Mouse (Mus musculus): ENCODE results near the gene Lyst. TPM values are rescaled to one million over a fixed set of nuclear protein-coding genes. Genes with fewer than 3 reads are reported as not detected.
"Not testable (repeated sequence)": the region's sequence is repeated elsewhere in the genome, so short reads cannot be mapped to it uniquely, and the experiment has no call there.

Lyst gene
- polyA plus RNA-seq, 2 experiments from 2014 or later: 9.4 to 14.2 TPM

DNA sequence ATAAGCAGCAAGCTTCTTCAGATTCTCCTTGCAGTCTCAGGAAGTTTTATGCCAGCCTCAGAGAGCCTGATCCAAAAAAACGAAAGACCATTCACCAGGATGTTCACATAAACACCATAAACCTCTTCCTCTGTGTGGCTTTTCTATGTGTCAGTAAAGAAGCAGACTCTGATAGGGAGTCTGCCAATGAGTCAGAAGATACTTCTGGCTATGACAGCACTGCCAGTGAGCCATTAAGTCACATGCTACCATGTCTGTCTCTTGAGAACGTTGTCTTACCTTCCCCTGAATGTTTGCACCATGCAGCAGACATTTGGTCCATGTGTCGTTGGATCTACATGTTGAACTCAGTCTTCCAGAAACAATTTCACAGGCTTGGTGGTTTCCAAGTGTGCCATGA is 47.4 kb downstream of the Lyst start:
- no peak for ATAC-seq

GRCm38 (mm10) chr13:13637981-13638380 is 47.8 kb downstream of the Lyst start:
- ATAC-seq: no peak

- ATAC-seq: no peak
Observed at GRCm38 (mm10) chr13:13638725-13639124, 48.5 kb downstream of the Lyst start.

DNA sequence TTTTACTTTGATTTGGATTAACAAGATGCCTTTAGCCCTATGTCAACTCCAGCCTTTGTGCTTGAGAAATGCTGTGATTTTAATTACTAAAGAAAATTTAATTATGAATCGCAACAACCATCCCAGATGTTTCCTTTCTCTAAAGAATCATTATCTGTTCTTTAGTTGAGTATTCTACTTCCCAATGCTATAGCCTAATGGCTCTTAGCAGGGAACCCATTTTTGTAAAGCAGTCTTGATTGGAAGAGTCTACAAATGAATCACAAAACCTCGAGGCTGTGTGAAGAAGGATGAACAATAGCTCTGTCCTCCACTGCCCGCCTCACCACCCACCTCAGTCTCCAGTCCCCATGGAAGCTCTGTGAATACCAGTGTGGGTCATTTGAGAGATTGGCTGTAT is 57.1 kb downstream of the Lyst start:
- ATAC-seq: no peak

GRCm38 (mm10) chr13:13655453-13655852 is 65.3 kb downstream of the Lyst start:
- ATAC-seq: no peak

- not testable (repeated sequence) for ATAC-seq
Observed at GRCm38 (mm10) chr13:13666103-13666502, 75.9 kb downstream of the Lyst start.

GRCm38 (mm10) chr13:13670669-13671068 is 80.5 kb downstream of the Lyst start:
- ATAC-seq: peak; percentile 69

DNA sequence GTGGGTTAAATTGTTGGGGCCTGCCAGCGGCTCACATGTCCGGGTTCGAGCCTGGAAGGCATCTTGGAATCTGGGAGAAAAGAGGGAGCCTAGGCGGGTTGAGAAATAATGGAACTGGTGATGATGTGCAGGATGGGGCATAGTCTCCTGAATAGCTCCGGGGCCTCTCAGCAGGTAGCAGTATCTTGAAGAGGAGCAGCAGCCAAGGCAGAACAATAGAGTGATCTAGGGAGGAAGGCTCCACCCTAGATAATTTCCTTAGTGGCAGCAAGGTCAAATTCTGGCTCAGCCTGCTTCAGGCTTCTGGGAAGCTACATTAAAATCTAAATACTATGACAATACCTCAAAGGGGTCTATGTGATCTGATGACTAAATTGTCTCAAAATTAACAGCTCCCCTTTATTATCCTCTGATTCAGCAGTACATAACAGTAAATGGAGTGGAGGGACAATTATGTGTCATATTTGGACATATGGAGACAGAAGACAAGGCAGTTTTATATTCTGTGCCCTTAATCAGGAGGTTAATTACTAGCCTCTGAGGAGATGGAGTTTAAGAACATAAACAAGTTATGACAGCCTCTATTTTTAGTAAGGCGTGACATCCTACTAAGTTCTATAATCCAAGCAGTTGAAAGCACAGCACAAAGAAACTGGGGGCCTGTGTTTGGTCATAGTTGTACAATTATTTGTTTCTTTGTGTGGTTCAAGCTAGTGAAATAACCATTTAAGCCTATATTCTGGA is 81.6 kb downstream of the Lyst start:
- no peak for ATAC-seq

- ATAC-seq: no peak
Observed at GRCm38 (mm10) chr13:13674669-13675343, 84.6 kb downstream of the Lyst start.

- ATAC-seq: no peak
Observed at GRCm38 (mm10) chr13:13677871-13678270, 87.7 kb downstream of the Lyst start.

DNA sequence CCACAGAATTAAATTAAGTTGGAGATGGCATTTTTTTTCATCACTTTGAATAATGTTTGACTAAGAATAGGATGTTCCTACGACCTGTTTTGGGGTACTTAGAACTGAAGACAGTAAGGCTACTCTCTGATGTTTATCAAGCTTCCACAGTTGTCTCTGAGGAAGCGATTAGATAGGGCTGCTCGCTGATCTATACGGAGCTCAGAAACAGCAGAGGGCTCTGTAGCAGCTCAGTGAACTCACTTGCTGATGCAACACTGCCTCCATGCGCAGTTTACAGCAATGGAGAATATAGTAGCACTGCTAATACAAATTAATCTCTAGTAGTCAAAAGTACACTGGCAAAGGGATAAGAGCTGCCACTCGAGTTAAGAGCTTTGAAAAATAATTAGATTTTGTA is 91.4 kb downstream of the Lyst start:
- ATAC-seq: no peak

- ATAC-seq: no peak
Observed at GRCm38 (mm10) chr13:13703476-13703875, 113.3 kb downstream of the Lyst start.

DNA sequence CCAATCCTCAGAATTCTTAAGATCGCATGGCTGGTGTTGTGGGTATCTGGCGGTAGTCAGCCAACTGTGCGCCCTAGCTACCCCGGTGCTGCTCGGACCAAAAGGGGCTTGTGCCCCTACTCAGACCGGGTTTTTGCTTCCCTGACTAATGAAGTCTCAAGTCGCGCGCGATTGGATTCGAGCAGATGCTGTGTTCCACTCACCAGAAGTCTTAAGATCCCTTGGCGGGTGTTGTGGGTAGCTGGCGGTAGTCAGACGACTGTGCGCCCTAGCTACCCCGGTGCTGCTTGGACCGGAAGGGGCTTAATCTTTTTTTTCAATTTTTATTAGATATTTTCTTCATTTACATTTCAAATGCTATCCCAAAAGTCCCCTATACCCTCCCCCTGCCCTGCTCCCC is 131.2 kb downstream of the Lyst start:
- ATAC-seq: not testable (repeated sequence)

GRCm38 (mm10) chr13:13723293-13723692 is 133.1 kb downstream of the Lyst start:
- ATAC-seq: no peak

- ATAC-seq: no peak
Observed at GRCm38 (mm10) chr13:13723786-13724185, 133.6 kb downstream of the Lyst start.

DNA sequence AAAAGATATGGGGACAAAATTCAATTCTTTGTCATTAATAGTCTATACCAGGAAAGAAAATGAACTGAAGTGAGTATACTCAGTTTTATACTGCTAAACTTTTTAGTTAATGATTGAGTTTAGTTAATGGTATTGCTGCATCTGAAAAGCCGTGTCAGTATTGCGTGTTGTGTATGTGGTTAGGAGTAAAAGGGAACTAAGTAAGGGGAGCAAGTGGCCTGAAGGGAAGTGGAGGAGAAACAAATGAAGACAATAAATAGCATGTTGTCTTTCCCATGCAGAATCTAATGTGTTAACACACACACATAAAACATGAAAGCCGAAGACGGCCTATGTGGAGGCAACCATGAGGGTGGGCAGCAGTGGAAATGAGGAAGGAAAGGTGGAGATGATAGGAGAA is 149.0 kb downstream of the Lyst start:
- no peak for ATAC-seq

- no peak for ATAC-seq
Observed at GRCm38 (mm10) chr13:13745911-13746310, 155.7 kb downstream of the Lyst start.

DNA sequence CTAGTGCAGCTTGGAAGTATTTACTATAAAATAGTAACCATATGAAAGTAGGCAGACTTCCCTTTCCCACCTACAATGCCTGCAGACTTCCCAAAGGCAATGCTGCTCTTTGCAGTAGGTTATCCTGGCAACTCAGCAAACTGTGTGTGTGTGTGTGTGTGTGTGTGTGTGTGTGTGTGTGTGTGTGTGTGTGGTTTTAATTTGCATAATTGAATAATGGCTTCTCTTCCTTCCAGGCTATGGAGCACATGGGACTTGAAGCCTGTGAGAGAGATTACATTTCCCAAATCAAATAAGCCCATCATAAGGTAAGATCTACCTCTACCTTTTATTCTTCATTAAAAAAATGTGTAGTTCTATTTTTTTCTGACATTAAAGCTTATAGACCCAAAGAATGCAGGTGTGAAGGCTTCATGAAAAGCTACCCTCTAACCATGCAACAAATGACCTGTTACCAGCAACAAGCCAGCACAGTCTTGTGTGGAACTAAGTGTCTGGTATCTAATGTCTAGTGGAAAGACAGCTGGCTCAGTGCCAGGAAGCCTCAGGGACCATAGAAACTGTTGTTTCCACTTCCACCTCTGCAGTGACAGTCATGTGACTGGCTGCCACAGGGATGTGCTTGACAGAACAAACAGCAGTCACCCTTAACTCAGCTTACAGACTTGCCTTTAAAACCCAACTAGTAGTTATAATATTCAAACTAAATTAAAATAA is 185.7 kb downstream of the Lyst start:
- ATAC-seq: no peak

DNA sequence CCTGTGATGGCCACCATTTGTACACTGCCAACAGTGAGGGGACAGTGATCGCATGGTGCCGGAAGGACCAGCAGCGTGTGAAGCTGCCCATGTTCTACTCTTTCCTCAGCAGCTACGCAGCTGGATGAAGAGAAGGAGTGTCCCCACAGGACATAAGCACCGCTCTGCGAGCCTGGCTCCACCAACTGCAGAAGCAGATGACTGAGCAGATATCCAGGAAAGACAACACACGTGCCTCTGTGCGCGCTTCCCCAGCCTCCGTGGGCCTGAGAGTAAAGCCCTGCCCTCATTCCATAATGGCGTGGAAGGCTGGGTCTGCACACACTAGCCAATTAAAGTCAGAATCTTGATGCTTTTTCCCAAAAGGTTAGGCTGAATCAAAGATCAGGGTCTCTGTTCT is 186.9 kb downstream of the Lyst start:
- no peak for ATAC-seq

GRCm38 (mm10) chr13:13777696-13778095 is 187.5 kb downstream of the Lyst start:
- ATAC-seq: no peak

DNA sequence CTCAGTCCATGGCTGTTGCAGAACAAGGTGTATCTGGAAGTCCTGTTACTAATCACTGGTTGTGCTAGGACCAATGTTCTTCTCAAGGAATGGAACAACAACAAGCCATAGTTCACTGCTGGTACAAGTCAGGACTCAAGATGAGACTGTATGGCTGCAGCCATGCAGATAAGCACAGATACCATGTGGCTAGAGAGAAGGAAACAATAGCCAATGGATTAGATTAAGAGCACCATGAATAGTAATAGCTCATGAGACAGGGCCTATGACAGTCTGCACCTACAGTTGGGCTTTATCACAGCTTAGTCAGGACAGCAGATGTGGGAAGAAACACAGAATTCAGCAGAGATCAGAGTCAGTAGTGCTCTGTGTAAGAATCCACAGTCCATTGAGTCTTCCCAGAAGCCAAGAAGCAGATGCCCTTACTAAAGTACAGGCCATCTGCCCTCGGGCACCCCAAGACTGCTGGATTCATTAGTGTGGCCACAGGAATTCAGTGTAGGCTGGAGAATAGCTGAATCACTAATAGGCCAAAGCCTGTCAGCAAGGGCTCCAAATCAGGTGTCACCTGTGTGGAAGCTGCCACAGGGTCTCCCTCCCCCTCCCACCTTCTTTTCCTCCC is 188.8 kb downstream of the Lyst start:
- no peak for ATAC-seq

DNA sequence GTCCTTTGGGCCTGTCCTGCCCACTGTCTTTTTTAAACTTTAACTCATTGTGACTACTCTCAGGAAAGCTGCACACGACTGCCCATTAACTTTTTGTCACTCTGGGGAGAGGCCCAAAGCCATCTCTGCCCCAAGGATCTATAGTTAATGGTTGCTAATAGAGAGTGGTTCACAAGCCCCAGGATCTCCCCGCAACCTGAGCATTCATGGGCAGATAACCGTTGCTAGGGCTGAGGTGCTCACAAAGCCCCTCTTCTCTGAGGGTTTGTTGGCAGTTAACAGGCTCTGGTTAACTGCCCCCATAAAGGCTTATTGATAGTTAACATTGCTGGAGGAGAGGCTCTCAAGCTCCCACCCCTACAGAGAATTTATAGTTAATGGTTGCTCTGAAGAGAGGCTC is 190.1 kb downstream of the Lyst start:
- ATAC-seq: no peak

GRCm38 (mm10) chr13:13781026-13781425 is 190.8 kb downstream of the Lyst start:
- no peak for ATAC-seq

Measured in activated CD4-positive, CD25-positive, alpha-beta regulatory T cell, adult 4 months (primary cell).